Mouse (Mus musculus) liver, adult (tissue): Measurements from ENCODE around the gene Aspscr1.

ENCODE experiments used
- GATA4 ChIP-seq: IDR thresholded peaks from 2 replicates; pipeline ENCODE4 v1.6.1; 2014; ENCODE audit warnings: mild to moderate bottlenecking, low read length; ENCODE audit not compliant: insufficient replicate concordance

Aspscr1 gene

DNA sequence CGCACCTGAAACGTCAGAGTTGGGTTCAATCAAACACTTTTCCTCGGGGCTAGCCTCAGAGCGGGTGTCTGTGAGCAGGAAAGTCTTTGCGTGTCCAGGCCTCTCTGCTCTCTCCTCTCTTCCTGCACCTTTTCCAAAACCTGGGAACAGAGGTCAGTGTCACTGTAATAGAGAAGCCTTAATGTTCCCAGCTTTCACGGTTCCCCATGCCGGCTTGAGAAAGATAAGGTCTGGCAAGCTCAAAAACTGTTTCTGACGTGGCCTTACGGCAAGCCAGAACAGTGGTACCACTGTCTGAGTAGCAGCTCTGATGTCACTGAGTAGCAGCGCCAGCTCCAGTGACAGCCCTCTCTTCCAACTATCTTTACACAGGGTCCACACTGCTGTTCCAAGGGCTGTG lies 41.8 kb downstream of the Aspscr1 start:
- no peak for TF ChIP-seq GATA4

DNA sequence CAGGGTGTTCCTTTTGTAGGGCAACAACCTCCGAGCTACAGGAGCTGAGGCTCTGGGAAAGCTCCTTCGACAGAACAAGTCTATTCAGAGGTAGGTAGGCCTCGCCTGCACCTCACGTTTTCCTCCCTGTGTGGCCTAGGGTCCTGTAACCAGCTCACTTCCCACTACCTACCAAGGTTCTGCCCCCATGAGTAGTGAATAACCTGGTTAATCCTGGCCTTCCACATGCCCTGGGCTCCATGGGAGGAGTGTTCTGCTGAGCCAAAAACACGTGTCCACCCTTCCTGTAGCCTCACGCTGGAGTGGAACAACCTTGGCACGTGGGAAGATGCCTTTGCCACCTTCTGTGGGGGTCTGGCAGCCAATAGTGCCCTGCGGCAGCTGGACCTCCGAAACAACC lies 42.4 kb downstream of the Aspscr1 start:
- no peak for TF ChIP-seq GATA4

DNA sequence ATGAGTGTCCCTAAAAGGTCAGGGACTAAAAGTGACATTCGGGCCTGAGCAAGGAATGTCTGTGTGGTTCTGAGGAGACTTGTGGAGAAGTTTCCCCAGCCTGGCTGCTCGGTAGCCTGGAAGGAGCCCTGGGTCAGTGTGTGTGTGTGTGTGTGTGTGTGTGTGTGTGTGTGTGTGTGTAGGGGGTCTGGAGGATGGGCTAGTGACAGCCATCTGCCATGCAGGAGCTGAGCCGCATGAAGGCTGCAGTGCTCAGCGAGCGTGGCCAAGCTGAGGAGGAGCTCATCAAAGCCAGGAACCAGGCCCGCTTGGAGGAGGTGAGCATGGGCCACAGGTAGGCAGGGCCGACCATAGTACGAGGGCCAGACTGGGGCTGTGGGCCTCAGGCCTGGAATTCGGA lies 46.5 kb downstream of the Aspscr1 start:
- no peak for TF ChIP-seq GATA4

DNA sequence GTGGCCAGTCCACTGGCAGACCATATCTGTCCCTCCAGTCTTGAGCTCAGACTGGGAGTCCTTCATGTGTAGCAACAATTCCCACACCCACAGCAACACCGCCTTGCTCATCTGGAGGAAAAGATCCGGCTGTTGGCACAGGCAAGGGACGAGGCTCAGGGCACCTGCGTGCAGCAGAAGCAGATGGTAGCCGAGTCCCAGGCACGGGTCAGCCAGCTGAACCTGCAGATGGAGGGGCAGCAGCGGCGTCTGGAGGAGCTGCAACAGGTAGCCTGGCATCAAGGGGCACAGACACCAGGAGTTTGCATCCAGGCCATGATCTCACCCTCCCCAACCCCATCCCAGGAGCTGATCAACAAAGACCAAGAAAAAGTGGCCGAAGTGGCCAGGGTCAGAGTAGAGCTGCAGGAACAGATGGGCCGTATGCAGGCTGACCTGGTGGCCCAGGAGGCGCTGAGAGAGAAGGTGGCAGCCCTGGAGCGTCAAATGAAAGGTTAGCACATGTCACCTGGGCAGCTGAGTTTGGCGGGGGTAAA lies 47.1 kb downstream of the Aspscr1 start:
- no peak for TF ChIP-seq GATA4

DNA sequence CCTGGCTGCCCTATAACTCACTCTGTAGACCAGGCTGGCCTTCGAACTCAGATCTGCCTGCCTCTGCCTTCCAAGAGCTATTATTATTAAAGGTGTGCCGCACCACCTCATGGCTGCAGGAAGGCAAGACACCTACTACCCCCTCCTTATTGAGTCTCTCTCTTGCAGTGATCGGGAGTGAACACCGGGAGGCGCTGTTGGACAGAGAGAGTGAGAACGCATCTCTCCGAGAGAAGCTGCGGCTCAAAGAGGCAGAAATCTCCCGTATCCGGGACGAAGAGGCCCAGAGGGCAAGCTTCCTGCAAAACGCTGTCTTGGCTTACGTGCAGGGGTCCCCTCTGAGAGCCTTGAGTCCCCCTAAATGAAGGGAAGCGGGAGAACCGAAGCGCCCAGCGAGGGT lies 47.7 kb downstream of the Aspscr1 start:
- no peak for TF ChIP-seq GATA4

DNA sequence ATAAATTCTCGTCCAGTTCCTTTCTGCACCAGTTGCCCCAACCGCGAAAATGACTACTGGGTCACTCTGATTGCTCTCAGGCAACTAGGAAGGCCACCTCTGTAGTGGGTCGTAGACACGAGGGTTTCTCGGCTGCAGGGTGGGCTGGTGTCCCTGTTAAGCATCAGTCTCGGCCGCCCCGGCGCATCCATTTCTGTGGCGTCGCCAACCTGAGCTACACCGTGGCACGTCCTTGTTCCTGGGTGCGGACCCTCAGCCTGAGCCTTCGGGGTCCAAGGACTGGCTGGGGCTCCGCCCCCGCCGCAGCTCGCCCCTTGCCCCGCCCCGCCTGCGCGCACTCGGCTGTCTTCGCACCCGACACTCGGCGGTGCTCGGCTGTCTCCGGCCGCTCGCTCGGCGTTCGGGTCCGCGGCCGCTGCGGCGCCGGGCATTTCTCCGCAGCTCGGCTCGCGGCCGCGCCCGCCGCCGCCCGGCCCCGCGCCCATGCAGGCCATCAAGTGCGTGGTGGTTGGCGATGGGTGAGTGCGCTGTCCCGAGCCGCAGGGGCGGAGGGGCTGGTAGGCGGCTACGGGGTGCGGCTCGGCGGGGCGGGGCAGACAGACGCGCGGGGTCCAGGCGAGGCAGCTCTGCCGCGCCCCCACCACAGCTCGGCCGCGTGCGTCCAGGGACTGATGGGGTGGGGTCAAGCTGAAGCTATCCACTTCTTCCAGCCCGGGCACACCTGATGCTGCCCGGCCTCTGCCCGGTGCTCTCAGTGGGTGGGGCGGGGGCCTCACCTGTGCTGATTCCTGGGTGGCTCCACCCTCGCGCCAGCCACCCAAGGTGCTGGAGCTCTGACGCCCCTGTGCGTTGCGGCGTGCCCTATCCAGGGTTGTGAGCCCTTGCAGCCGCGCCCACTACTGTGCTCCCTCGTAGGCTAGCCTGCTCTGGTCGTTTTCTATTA lies 48.6 kb downstream of the Aspscr1 start, which contains the start of gene Rac3:
Gene Rac3, plus strand, starts transcription at position 347 of the 943 bp plus-strand sequence.
- TF ChIP-seq GATA4: no peak

DNA sequence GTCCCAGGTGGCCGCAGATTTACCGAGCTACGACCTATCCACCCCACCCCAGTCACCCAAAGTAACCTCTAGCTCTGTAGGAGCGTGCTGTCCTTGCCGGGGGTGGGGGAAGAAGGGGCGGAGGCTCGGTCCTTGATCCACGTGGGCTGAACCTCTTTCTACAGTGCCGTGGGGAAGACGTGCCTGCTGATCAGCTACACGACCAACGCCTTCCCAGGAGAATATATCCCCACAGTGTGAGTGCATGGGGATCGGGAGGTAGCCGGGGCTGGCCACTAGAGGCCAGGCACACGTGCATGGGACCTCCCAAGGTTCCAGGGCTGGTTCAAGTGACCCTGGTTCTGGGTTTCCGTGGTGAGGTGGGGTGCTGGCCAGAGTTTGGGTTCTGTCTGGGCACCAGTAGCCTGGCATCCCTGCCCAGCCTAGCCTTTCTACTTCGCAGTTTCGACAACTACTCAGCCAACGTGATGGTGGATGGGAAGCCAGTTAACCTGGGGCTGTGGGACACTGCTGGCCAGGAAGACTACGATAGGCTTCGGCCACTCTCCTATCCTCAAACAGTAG lies 49.4 kb downstream of the Aspscr1 start:
- TF ChIP-seq GATA4: no peak

DNA sequence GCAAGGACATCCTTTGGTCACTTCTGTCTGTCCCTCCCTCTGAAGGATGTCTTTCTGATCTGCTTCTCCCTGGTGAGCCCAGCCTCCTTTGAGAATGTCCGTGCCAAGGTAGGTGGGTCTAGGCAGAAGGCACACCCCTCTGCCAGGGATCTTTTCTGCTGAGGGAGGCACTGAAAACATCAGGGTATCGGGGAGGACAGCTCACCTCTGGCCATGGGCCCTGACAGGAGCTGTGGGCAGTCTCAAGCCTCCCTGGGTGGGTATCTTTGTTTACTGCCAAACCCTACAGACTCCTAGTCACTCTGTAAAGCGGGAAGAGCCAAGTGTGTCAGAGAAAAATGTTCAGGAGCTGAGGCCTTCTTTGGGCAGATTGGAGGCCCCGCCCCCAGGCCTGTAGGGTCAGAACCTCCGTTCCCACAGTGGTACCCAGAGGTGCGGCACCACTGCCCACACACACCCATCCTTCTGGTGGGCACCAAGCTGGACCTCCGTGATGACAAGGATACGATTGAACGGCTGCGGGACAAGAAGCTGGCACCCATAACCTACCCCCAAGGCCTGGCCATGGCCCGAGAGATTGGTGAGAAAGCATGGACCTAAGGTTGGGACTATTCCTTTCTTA lies 50.1 kb downstream of the Aspscr1 start:
- no peak for TF ChIP-seq GATA4

DNA sequence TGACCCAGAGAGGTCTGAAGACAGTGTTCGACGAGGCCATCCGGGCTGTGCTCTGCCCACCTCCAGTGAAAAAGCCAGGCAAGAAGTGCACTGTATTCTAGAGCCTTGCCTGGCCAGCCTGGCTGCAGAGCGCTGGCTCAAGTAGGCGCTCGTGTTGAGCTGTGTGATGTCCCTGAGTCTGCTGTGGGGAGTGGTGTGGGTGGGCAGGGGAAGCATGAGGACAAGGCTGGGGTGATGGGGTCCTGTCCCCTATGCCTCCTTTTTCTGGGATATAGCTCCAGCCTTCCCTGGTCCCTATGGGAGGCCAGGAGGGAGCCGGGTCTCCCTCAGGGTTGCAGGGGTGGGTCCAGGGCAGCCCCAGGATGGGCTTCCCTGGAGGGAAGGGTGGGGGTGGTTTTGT lies 50.7 kb downstream of the Aspscr1 start:
- TF ChIP-seq GATA4: no peak

DNA sequence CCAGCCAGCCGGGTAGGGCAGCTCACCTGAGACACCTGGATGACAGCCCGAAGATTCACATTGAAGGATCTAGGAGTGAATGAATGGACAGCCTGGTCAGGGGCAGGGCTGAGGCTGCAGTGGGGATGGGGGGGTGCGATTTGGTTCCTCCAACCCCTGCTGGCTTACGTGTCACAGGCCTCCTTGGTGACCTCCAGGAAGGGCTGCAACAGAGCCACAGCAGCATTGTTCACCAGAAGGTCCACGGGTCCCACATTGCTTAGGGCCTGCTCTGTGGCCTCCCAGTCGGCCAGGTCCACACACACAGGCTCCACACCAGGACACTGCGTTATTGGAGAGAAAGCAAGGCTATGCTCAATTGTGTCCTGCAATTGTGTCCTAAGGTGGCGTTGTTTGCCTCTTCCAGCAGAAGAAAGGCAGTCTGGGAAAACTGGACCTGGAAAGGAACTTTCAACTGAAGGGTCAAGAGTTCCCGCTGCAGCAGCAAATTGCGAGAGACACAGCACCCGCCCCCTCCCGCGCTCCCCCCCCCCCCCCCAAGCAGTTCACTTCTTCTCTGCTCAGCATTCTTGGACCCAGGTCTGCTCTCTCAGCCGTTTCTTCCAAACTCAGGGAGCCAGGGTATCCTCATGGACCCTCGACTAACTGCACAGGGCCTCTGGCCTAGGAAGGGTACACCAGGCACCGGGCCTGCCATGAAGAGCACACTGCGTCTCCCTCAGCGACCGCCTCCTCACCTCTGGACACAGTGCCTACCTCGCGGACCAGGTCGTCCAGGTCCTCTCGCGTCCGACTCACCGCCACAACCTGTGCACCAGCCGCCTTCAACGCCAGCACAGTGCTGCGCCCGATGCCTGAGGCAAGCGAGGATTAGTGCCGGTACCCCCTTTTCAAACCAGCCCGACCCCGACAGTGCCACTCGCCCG lies 53.7 kb downstream of the Aspscr1 start:
- no peak for TF ChIP-seq GATA4

DNA sequence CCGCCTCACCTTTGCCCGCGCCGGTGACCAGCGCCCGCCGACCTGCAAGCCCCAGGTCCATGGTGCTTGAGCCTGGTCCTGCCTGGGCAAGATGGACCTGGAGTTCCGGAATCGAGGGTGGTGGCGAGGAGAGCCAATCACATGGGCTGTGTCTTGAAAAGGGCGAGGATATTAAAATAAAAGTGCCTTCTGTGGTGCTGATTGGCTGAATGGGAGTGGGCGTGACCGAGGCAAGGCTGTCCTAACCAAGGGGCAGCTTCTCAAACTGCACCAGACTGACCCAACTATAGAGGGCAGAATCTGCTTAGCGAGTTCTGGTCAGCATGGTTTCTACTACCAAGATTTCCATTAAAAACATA lies 54.4 kb downstream of the Aspscr1 start, which contains the start of gene Dcxr:
Gene Dcxr, minus strand, starts transcription at position 113 of the 359 bp plus-strand sequence.
- no peak; the same call in 1 of the 2 replicates for TF ChIP-seq GATA4

DNA sequence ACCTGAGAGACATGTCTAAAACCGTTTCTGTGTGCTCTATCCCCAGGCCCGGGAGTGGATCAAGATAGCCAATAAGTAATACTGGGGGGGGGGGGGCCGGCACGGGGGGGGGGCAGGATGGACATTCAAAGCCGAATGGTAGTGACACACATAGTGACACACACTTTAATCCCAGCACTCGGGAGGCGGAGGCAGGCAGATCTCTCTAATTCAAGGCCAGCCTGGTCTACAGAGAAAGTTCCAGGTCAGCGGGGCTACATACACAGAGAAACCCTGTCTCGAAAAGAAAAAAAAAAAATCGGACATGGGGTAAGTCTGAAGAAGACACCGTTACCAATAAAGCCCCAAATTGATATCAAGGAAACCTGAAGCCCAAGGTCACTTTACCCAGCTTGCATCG lies 54.8 kb downstream of the Aspscr1 start:
- TF ChIP-seq GATA4: no peak

DNA sequence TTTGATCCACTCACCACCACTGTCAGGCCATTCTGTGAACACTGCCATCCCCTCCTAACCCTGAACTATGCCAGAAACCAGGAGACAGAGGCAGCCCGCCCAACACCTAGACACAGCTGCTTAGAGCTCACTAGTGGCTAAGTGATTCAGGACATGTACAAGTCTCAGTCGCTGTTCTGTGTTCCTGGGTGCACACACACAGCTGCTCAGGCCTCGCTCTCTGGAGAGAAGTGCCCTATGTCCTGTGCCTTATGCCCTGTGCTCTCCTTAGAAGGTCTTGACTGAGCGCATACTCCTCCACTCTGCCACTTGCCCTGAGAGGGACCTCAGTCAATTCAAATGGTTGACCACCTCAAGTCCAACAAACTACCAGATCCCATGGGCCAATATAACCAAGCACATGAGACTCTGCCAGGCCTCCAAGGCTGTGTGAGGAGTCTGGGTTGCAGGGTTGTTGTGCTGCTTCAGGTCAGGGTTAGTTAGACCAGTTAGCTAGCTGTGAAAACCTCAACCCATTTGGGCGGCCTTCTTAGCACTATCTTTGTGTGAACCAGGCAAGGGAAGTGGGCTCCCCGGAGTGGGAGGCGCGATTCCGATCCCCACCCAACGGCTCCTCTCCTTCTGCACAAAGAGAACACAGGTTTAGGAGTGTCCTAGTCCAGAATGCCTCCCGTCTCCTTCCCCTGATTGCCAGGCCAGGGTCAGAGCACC lies 55.9 kb downstream of the Aspscr1 start:
- TF ChIP-seq GATA4: no peak

DNA sequence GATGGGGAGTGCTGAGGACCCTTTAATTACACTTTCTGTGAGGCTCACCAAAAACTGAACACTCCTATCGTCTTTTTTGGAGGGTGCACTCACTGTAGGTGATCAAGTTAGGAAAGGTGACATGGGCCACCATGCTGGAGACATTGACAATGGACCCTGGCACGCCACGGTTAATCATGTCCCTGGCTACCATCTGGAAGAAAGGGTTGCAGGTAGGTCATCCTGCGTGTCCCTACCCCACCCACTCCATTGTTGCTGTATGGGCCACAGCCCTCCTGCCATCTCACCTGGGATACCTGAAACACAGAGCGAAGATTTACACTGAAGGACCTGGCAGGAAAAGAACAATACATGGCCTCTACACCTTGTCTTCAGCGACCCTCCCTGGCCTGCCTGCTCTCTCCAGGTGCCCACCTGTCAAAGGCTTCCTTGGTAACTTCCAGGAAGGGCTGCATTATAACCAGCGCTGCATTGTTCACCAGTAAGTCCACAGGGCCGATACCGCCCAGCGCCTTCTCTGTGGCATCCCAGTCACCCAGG lies 57.6 kb downstream of the Aspscr1 start:
- TF ChIP-seq GATA4: no peak

DNA sequence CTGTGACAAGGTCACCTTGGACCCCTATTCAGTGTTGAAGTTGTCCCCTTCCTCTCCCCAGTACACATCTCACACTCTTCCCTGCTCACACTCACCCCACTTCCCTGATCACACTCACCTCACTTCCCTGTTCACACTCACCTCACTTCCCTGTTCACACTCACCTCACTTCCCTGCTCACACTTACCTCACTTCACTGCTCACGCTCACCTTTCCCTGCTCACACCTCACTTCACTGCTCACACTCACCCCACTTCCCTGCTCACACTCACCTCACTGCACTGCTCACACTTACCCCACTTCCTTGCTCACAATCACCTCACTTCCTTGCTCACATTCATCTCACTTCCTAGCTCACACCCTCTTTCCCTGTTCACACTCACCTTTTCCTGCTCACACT lies 58.6 kb downstream of the Aspscr1 start:
- no peak for TF ChIP-seq GATA4
